Mouse (Mus musculus): ENCODE results near the gene Siah1a. TPM values are rescaled to one million over a fixed set of nuclear protein-coding genes. Genes with fewer than 3 reads are reported as not detected.

Siah1a gene
- 1 to 10 TPM in 1 of 2 experiments, under 1 TPM in 1; 0.84 to 7.0 TPM for polyA plus RNA-seq (2012; fragmentation: generic; extraction: Trizol)

GRCm38 (mm10) chr8:86745221-86745934 is at the start of gene Siah1a, which contains the start of gene Gm10638:
Siah1a (minus strand) TSS chr8:86745934.
Gm10638 (plus strand) TSS chr8:86745699.

Other genes with a start within 250 kb of the Siah1a start
- under 1 TPM in 1 of 2 experiments, not detected in 1; 0.22 TPM for gene Abcc12, start 165.2 kb downstream of the Siah1a start, polyA plus RNA-seq (2012; fragmentation: generic; extraction: Trizol)
- gene Lonp2, start 121.9 kb downstream of the Siah1a start, polyA plus RNA-seq (2012; fragmentation: generic; extraction: Trizol) = 10 to 100 TPM in 1 of 2 experiments, 1 to 10 TPM in 1; 3.4 to 38.5 TPM
- gene Gm10638, start 235 bp downstream of the Siah1a start, polyA plus RNA-seq (2012; fragmentation: generic; extraction: Trizol) = 1 to 10 TPM in 1 of 2 experiments, under 1 TPM in 1; 0.62 to 3.8 TPM
- gene N4bp1, start 139.3 kb upstream of the Siah1a start, polyA plus RNA-seq (2012; fragmentation: generic; extraction: Trizol) = 1 to 10 TPM in 1 of 2 experiments, under 1 TPM in 1; 0.70 to 8.5 TPM